Mouse (Mus musculus) cortical plate, adult 2 months (tissue): ENCODE results near the gene 1700057G04Rik.

Source experiments
- CTCF ChIP-seq: fragments of 200-500 bp; IDR thresholded peaks from 2 replicates; pipeline ENCODE4 v1.5.1; 2011; ENCODE audit warnings: mild to moderate bottlenecking, control low read depth, low read length; ENCODE audit not compliant: insufficient read depth; ENCODE audit errors: extremely low read depth
- POLR2A ChIP-seq: fragments of 200-500 bp; IDR thresholded peaks from 2 replicates; pipeline ENCODE4 v1.6.1; 2011; ENCODE audit warnings: mild to moderate bottlenecking, low read length, control low read depth; ENCODE audit not compliant: insufficient read depth; ENCODE audit errors: extremely low read depth

- no peak for TF ChIP-seq POLR2A
- TF ChIP-seq CTCF = no peak
Measured at GRCm38 (mm10) chr9:92266558-92267171, 42.5 kb upstream of the 1700057G04Rik start.
